Mouse (Mus musculus): Measurements from ENCODE around the gene Zfand3. TPM values are rescaled to one million over a fixed set of nuclear protein-coding genes. Genes with fewer than 3 reads are reported as not detected.

The Zfand3 gene
- total and polyA plus RNA-seq, 2 experiments from 2014 or later = 48.7 to 91.5 TPM

GRCm38 (mm10) chr17:30198422-30198821 lies 193.9 kb downstream of the Zfand3 start:
- Histone ChIP-seq H3K4me3 (ENCODE audit: low read depth, low read length) (no peak overlapping the region), H3K4me1 (ENCODE audit: insufficient read depth) (peaks cover 30% of the 10 kb centered on the region), H3K4me2 (ENCODE audit: low read depth) (no peak overlapping the region), H3K36me3 (ENCODE audit: insufficient read depth) (no peaks in the 10 kb centered on the region; the same call in 1 of the 2 replicates), H3K27ac (ENCODE audit: low read depth, low read length) (no peak overlapping the region), H3K9ac (no peak overlapping the region), H3K9me3 (ENCODE audit: low read length) (no peaks in the 10 kb centered on the region), H3K27me3 (ENCODE audit: insufficient read depth, low read length) (no peaks in the 10 kb centered on the region)
- no peak for DNase-seq
- TF ChIP-seq CTCF (IDR thresholded peaks at IDR 0.05; ENCODE audit: low read depth) = no peak
- no peak for ATAC-seq
- 64% methylated on average over 10 of the region's 10 CpGs for WGBS

DNA sequence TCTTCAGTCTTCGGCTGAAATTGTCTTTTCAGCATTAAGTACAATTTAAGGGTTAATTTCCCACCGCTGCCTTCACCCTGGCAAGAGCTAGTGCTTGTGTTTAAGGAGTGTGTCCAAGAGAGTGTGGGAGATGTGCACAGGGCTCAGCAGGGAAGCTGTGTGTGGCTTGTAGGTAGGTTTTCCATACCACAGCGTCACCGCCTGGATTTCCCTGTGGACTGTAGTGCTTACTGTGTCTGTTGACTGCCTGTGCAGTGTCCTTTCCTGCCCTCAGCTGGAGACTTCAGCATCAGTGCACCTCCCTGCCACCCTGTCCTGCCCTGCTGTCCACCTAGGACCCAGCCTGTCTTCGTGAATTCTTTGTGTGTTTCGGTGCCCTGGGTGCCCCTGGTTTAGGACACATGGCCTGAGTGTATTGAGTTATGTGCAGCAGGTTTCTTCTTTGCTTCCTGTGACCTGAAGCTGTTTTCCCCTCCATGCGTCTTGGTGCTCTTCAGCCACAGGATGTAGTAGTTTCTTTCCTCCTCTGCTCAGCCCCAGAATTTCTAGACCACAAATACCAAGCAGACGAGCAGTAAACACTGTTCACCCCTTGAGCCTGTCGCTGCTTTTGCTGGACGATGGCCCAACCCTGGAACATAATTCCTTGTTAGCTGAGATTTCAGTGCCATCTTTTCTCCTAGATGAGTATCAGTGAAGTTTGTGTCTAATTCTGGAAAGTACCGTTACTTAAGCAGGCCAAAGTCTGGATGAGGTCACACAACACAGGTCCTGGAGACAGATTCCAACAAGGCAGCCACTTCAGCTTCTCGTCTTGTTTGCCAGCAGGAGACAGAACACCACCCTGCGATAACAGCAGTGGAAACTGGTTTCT lies 195.1 kb downstream of the Zfand3 start:
- ATAC-seq = no peak
- Histone ChIP-seq H3K9me3 (ENCODE audit: low read length) (no peaks in the 10 kb centered on the region), H3K27me3 (ENCODE audit: insufficient read depth, low read length) (no peaks in the 10 kb centered on the region), H3K4me3 (ENCODE audit: low read depth, low read length) (no peak overlapping the region), H3K36me3 (ENCODE audit: insufficient read depth) (no peaks in the 10 kb centered on the region), H3K4me1 (ENCODE audit: insufficient read depth) (peaks cover 32% of the 10 kb centered on the region), H3K27ac (ENCODE audit: low read depth, low read length) (no peak overlapping the region; the same call in 1 of the 2 replicates), H3K9ac (no peak overlapping the region), H3K4me2 (ENCODE audit: low read depth) (no peak overlapping the region)
- no peak for TF ChIP-seq CTCF (IDR thresholded peaks at IDR 0.05; ENCODE audit: low read depth)
- WGBS = 57% methylated on average over 13 of the region's 13 CpGs
- no peak for DNase-seq

- WGBS = 58% methylated on average over 4 of the region's 4 CpGs
- Histone ChIP-seq H3K27ac (ENCODE audit: low read depth, low read length) (no peak overlapping the region), H3K36me3 (ENCODE audit: insufficient read depth) (no peaks in the 10 kb centered on the region), H3K4me3 (ENCODE audit: low read depth, low read length) (no peak overlapping the region), H3K4me1 (ENCODE audit: insufficient read depth) (peaks cover 27% of the 10 kb centered on the region), H3K9me3 (ENCODE audit: low read length) (no peaks in the 10 kb centered on the region), H3K9ac (no peak overlapping the region), H3K27me3 (ENCODE audit: insufficient read depth, low read length) (no peaks in the 10 kb centered on the region), H3K4me2 (ENCODE audit: low read depth) (no peak overlapping the region)
- DNase-seq = no peak
- TF ChIP-seq CTCF (IDR thresholded peaks at IDR 0.05; ENCODE audit: low read depth) = no peak
- no peak for ATAC-seq
These were observed 195.8 kb downstream of the Zfand3 start for GRCm38 (mm10) chr17:30200283-30200682.

GRCm38 (mm10) chr17:30205062-30205825 lies 200.7 kb downstream of the Zfand3 start:
- WGBS = 87% methylated on average over 17 of the region's 17 CpGs
- no peaks in the 10 kb centered on the region for H3K27me3 ChIP-seq (ENCODE audit: insufficient read depth, low read length)
- TF ChIP-seq CTCF (IDR thresholded peaks at IDR 0.05; ENCODE audit: low read depth) = no peak
- no peak for DNase-seq
- H3K36me3 ChIP-seq (ENCODE audit: insufficient read depth) = no peaks in the 10 kb centered on the region
- ATAC-seq = no peak
- H3K27ac ChIP-seq (ENCODE audit: low read depth, low read length) = no peak overlapping the region
- H3K4me1 ChIP-seq (ENCODE audit: insufficient read depth) = peaks cover 12% of the 10 kb centered on the region
- H3K9me3 ChIP-seq (ENCODE audit: low read length) = no peaks in the 10 kb centered on the region
- no peak overlapping the region for H3K4me2 ChIP-seq (ENCODE audit: low read depth)
- no peak overlapping the region for H3K9ac ChIP-seq
- no peak overlapping the region for H3K4me3 ChIP-seq (ENCODE audit: low read depth, low read length)

GRCm38 (mm10) chr17:30210262-30210661 lies 205.7 kb downstream of the Zfand3 start:
- Histone ChIP-seq H3K4me2 (ENCODE audit: low read depth) (no peak overlapping the region), H3K27me3 (ENCODE audit: insufficient read depth, low read length) (no peaks in the 10 kb centered on the region), H3K9me3 (ENCODE audit: low read length) (no peaks in the 10 kb centered on the region), H3K27ac (ENCODE audit: low read depth, low read length) (no peak overlapping the region), H3K4me1 (ENCODE audit: insufficient read depth) (no peaks in the 10 kb centered on the region), H3K9ac (no peak overlapping the region), H3K4me3 (ENCODE audit: low read depth, low read length) (no peak overlapping the region), H3K36me3 (ENCODE audit: insufficient read depth) (peaks cover 8% of the 10 kb centered on the region; the same call in 1 of the 2 replicates)
- ATAC-seq = no peak
- WGBS = 95% methylated on average over 8 of the region's 8 CpGs
- no peak for TF ChIP-seq CTCF (IDR thresholded peaks at IDR 0.05; ENCODE audit: low read depth)
- no peak for DNase-seq

DNA sequence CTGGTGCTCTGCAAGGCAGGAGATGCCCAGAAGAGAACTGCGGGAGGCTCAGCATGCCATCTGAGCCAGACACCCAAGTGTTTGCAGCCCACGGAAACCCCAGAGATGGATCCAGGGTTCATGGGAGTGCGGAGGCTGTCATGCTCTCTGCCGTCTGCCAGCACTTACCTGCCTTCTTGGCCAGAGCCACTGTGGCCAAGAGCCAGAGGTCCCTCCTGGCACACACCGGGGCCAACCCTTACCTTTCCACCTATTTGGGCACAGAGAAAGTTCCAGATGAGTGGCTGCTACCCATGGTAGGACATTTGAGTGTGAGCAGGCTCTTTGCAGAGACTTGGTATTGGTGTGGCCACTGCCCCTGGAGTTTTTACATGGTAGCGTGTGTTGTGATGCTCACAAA lies 206.4 kb downstream of the Zfand3 start:
- H3K9me3 ChIP-seq (ENCODE audit: low read length) = no peaks in the 10 kb centered on the region
- 0 out of 2 replicates have a peak, but pooled peaks have one; percentile 2 for ATAC-seq
- no peak overlapping the region for H3K4me2 ChIP-seq (ENCODE audit: low read depth)
- no peak for TF ChIP-seq CTCF (IDR thresholded peaks at IDR 0.05; ENCODE audit: low read depth)
- H3K9ac ChIP-seq = no peak overlapping the region
- 94% methylated on average over 6 of the region's 6 CpGs for WGBS
- H3K27me3 ChIP-seq (ENCODE audit: insufficient read depth, low read length) = no peaks in the 10 kb centered on the region
- H3K27ac ChIP-seq (ENCODE audit: low read depth, low read length) = no peak overlapping the region
- no peak overlapping the region for H3K4me3 ChIP-seq (ENCODE audit: low read depth, low read length)
- DNase-seq = no peak
- H3K36me3 ChIP-seq (ENCODE audit: insufficient read depth) = peaks cover 8% of the 10 kb centered on the region; the same call in 1 of the 2 replicates
- no peaks in the 10 kb centered on the region for H3K4me1 ChIP-seq (ENCODE audit: insufficient read depth)
